Mouse (Mus musculus) intestine, embryonic 16.5 days (tissue): Measurements from ENCODE around the gene Fam90a1b. TPM values are rescaled to one million over a fixed set of nuclear protein-coding genes. Genes with fewer than 3 reads are reported as not detected.

ENCODE experiments used
- microRNA-seq: library from miRNA; unstranded; fragments of <30 nt; microRNA quantifications from one replicate; pipeline ENCODE4, GENCODE M21; 2016
- polyA plus RNA-seq: library from polyadenylated mRNA; unstranded; fragments of >200 nt; fragmentation: Nextera tagmentation; extraction: Ambion mirVana; gene quantifications from 2 replicates; pipeline ENCODE4 v1.2.1, GENCODE M21; 2015

Gene Fam90a1b
- polyA plus RNA-seq, 1 experiment from 2014 or later: not detected

Small RNA genes within 50 kb of the gene (microRNA-seq; reads per million reads assigned to microRNA genes)
- gene Gm44477: not detected

Other genes starting within 250 kb of the Fam90a1b start
- gene Zfx, start 243.1 kb downstream of the Fam90a1b start, polyA plus RNA-seq: 20.2 and 22.2 TPM in 2 replicates
- 63.0 and 68.9 TPM in 2 replicates for gene Eif2s3x, start 153.9 kb downstream of the Fam90a1b start, polyA plus RNA-seq
- gene Klhl15, start 132.2 kb downstream of the Fam90a1b start, polyA plus RNA-seq: 5.7 and 6.2 TPM in 2 replicates
- gene Apoo, start 340 bp upstream of the Fam90a1b start, polyA plus RNA-seq: 105 TPM in 2 replicates
- 317 and 349 TPM in 2 replicates for gene Maged1, start 175.4 kb upstream of the Fam90a1b start, polyA plus RNA-seq